Mouse (Mus musculus) layer of hippocampus, postnatal 10 days (tissue): ENCODE data around the gene Hook2. TPM values are rescaled to one million over a fixed set of nuclear protein-coding genes. Genes with fewer than 3 reads are reported as not detected.

Source experiments
- DNase-seq, 2 experiments: peaks; one replicate each; pipeline ENCODE4 v3.0.0; 2021; ENCODE audit warnings: low spot score in 2 of 2
- total RNA-seq, 2 experiments: library from RNA; stranded (reverse); gene quantifications; 2 replicates each; pipeline ENCODE4 v1.2.3; 2021

The Hook2 gene
- total RNA-seq, 2 experiments from 2014 or later: 14.5 to 15.1 TPM

DNA sequence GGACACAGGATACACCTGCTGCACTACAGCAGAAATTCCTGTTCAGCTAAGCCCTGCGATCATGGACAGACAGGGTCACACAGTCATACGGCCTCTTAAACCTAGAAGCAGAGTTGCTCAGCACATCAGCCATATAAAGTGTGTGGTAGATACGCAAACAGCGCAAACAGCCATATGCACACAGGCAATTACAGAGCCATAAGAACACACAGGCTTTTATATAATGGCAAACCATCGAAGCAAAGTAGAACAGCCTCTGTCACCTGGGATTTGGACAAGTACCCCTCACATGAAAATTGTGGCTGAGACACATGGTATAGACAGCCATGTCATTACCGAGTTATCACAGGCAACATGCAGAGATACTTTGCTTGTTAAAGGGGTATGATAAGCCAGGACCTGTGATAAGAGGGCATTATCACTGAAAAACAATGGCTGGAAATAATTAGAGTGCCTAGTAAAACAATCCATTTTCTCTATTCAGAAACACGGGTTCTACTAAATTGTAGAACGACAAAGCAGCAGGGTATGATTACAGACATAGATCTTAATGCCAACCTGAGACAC, 3.9 kb upstream of the Hook2 start:
- no peak for DNase-seq

GRCm38 (mm10) chr8:84987388-84987787, 3.0 kb upstream of the Hook2 start:
- no peak for DNase-seq

GRCm38 (mm10) chr8:84987903-84988302, 2.5 kb upstream of the Hook2 start:
- no peak for DNase-seq

- DNase-seq: no peak
Measured at GRCm38 (mm10) chr8:84989311-84989731, 1.1 kb upstream of the Hook2 start.

DNA sequence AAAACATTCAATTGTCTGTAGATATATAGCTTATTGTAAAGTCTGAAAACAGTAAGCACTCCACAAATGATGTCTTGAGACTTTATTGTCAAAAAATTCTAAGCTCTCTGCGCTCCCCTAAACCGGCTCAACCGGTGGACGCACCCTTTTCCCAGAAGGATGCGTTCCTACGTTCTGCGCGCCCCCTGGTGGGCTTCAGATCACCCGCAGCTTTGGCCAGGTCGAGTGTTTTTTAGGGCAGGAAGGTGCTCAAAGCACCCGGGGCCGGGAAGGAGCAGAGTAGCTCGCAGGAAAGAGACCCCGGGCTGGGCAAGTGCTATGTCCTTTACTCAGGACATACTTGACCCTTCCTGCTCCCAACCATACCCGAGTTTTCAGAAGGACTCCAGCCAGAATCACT, 593 bp upstream of the Hook2 start:
- DNase-seq: peak; percentile 92 to 95

DNA sequence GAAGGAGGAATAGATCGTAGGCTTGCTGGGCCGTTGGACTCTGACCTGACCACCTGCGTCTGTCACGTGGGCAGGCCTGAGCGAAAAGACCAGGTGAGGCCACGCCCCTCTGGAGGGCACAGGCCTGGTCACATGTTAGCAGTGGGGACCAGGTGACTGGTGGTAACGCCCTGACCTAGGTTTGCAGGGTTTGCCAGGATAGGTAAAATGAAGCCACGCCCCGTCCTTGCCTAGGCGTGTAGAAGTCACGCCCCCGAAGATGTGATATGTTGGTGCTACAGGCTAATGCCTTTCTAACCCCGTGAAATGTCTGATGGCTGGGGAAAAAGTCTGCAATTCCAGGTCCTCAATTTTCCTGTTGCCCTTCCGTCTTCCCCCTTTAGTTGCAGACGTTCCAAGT, 433 bp downstream of the Hook2 start:
- DNase-seq: no peak

DNA sequence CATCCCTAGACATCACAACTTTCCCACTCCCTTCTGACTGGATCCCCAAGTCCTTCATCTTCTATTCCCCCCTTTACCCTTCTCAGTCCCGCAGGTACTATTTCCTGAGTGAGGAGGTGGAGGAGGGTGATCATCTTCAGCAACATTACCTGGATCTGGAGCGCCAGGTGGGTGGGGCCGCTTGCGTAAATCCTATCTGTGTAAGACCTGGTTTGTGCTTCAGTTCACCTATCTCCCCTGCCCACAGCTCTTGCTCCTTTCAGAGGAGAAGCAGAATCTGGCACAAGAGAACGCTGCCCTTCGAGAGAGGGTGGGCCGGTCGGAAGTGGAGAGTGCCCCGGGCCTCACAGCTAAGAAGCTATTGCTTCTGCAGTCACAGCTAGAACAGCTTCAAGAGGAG, 4.0 kb downstream of the Hook2 start:
- DNase-seq: no peak

DNA sequence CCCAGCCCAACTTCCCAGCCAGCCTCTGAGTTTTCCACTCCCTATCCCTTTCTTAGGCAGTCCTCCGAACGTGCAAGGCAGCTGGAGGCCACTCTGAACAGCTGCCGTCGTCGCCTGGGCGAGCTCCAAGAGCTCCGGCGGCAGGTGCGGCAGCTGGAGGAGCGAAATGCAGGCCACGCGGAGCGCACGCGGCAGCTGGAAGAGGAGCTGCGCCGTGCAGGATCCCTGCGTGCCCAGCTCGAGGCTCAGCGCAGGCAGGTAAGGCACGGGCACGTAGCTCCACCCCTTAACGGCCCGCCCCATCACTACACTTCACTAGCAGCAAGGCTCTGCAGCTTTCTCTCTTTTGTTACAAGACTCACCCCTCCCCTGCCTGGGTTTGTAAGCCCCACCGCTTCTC, 5.3 kb downstream of the Hook2 start:
- DNase-seq: no peak

DNA sequence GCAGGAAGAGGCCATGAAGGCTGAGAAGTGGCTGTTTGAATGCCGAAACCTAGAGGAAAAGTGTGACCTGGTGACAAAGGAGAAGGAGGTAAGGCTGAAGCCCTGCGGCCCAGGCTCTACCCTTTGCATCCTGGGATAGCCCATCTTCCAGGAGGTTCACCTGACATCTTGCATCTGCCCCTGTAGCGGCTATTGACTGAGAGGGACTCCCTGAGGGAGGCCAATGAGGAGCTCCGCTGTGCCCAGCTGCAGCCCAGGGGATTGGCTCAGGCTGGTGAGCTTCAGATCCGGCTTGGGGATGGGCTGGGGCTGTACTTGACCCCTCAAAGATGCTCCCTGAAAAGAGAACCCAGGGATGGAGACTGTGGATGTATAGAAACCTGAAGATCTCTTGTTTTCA, 6.6 kb downstream of the Hook2 start:
- no peak for DNase-seq

- DNase-seq: peak; percentile 93 to 94
Measured at GRCm38 (mm10) chr8:84997649-84998295, 7.4 kb downstream of the Hook2 start.

GRCm38 (mm10) chr8:85007686-85008085, 17.3 kb downstream of the Hook2 start:
- DNase-seq: no peak

- DNase-seq: no peak
Measured at GRCm38 (mm10) chr8:85011242-85011641, 20.8 kb downstream of the Hook2 start.

DNA sequence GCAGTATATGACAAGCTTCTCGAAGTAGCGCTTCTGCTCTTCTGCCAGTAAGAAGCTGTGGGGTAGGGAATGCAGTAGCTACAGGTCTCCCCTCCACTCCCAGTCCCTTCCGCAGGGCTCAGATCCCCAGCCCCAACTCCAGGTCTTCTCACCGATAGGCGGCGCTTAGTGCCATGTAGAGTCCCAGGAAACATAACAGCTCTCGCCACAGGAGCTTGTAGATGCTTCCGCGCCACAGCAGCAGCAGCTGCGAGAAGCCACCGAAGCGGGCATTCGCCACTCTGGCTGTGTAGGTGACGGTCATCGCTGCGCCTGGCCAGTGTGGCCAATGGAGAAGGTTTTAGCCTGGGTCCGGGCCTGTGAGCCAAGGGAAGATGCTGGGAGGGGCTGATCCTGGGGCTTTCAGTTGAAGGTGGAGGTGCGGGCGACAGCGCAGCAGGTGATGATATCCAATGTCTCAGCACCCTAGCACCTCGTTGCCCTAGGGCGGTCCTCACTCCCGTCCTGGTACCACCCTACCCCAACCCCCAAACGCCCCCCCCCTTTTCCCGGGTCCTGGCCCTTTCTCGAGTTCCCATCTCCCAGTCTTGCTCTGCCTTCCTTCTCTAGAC, 22.9 kb downstream of the Hook2 start:
- DNase-seq: peak; percentile 74

- no peak for DNase-seq
Measured at GRCm38 (mm10) chr8:85014431-85014830, 24.0 kb downstream of the Hook2 start, which contains the start of gene Best2. Gene Best2 (minus strand): TSS chr8:85014531.

- DNase-seq: no peak
Measured at GRCm38 (mm10) chr8:85016724-85017123, 26.3 kb downstream of the Hook2 start.

DNA sequence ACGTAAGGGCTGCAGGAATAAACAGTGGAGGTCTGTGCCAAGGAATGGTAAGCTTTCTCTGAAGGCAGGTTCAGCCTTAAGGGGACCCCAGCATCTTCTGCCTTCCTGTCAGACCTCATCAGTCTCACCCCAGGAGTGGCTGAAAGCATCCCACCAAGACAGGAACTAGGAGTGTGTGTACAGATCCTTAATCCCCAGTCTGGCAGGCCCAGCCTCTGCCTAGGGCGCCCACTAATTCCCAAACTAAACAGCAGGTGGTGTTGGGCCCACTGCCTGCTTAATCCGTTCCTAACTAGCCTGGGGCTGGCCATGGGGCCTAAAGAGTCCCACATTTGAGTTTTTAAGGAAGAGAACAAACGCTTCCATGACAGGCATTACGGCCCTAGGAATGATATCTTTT, 26.8 kb downstream of the Hook2 start:
- no peak for DNase-seq

- no peak for DNase-seq
Measured at GRCm38 (mm10) chr8:85021514-85022055, 31.2 kb downstream of the Hook2 start.

GRCm38 (mm10) chr8:85023846-85024245, 33.4 kb downstream of the Hook2 start:
- no peak for DNase-seq

- peak; percentile 81 to 83 for DNase-seq
Measured at GRCm38 (mm10) chr8:85025098-85025932, 34.9 kb downstream of the Hook2 start, which contains the start of gene Asna1. Gene Asna1 (minus strand): TSS chr8:85025281.

DNA sequence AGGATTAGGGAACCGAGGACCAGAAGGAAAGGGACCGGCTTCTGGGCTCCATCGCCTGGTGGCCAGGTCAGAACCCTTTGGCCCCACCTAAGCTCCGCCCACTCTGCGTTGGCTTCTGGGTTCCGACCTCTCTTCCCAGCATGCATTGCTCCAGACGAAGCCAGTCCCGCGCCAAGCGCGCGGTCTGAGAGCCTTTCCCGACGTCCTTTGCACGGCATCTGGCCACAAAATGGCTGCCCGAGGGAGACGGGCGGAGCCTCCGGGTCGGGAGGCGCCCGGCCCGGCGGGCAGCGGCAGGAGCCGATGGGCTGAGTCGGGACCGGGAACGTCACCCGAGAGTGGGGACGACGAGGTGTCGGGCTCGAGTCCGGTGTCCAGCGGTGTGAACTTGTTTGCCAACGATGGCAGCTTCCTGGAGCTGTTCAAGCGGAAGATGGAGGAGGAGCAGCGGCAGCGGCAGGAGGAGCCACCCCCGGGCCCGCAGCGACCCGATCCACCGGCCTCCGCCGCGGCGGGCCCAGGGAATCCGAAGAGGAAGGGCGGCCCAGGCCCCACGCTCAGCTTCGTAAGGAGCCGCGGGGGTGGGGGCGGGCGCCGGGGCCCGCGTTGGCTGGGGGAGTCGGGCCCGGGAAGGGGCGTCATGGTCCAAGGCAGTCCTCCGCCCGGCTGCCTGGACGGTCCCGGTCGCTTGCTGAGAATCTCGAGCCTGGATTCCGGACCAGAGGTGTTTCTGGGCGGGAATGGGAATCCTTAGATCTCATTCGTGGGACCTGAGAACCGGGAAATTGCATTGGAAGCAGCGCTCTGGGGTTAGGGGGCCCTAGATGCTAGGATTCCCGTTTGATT, 36.5 kb downstream of the Hook2 start, which contains the start of gene Trir:
TSS of gene Trir (plus strand) at position 154 of the 846 bp plus-strand sequence.
- peak; percentile 94 to 97 for DNase-seq

GRCm38 (mm10) chr8:85027516-85027855, 37.1 kb downstream of the Hook2 start:
- no peak for DNase-seq
